Mouse (Mus musculus) retina, postnatal 7 days (tissue): ENCODE results near the gene Gna14.

Experiments
- DNase-seq: peaks from one replicate; pipeline ENCODE4 v3.0.0-alpha.2; 2012; ENCODE audit warnings: low read depth, low spot score

Gene Gna14

DNA sequence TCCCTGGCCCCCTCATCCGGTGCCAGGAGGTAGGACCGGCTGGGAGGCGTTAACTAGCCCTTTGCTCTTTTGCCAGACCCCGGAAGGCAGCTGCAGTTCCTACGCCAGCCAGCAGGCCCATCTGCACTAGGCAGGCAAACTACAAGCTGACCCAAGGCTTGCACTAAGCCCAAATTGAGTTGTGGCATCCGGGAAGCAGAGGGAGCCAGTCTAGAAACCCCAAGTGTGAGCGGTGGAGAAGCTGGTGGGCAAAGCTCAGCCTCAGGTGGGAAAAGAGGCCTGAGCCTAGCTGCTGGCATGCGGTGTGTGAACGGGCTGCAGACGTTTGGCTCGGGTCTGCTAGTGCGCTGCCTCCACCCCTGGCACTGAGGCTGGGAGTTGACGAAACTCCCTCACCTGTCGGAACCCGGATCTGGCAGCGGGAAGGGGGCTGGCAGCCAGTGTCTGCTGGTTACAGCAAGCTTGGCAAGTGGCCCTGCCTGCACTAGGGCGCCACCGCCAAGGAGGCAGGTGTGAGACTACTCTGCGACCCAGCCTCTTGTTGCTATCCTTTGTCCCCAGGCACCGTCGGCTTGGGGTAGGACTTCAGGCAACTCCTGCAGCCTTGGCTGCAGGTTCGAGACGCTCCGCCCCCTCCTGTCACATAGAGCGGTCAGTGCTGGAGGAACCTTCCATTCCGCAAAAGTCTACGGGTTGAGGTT is at the start of gene Gna14:
TSS of gene Gna14 (plus strand) at position 232 of the 701 bp plus-strand sequence.
- DNase-seq: peak; percentile 33

DNA sequence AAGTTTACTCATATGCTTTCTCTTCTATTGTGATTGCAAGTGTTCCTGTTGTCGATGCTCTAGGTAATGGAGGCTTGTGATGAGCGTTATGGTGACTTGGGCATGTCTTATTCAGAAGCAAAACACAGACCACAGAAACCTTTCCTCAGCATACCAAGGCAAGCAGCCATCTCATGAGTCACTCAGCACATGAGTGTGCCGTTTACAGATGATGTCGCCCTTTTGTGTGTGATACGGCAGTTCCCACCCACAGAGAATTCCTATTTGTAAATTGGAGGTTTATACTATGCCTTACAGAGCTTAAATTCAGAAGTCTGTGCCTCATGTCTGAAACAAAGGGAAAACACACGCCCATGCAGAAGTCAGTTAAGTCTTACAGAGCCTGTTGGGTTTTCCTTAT is 49.0 kb upstream of the Gna14 start:
- DNase-seq: no peak

DNA sequence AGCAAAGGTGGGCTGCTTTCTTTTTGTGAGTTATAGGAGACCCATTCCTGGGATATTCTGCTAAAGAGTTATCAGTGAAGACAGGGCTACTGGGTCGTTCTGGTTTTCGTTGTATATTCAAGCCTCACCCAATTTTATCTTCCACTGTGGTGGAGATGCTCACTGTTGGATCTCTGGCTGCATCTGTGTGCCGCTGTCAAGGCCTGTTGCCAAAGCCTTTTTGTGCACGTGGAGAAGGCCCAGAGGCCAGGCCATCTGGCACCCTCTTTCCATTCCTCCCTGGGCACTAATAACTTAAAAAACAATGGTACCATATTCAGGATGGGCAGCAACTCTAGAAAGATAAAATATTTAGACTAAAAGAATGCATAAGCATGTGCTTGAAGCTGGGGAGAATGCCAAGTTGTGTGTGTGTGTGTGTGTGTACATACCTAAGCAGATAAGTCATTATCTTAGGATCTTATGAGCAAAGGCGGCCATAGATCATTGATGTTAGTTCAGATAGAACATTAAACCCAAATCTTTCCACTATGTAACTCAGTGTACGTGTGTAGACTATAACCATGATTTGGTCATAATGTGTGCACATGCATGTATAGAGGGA is 45.3 kb upstream of the Gna14 start:
- DNase-seq: no peak

DNA sequence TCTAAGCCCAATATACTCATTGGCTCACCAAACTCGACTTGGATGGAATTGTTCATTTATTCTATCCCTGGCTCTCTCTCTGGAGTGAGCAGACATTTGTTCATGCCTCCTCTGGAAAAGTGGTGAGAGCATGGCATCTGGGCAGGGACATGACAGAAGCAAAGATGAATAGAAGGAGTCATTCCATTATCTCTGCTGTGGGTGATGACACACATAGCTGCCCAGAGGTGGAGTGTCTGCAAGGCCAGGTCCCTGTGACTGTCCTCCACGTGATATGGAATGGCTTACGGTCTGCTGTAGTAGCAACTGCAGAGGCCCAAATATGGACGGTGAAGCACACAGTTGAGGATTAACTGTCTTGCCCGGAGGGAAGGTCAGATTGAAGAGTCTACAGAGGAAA is 41.2 kb upstream of the Gna14 start:
- no peak for DNase-seq

DNA sequence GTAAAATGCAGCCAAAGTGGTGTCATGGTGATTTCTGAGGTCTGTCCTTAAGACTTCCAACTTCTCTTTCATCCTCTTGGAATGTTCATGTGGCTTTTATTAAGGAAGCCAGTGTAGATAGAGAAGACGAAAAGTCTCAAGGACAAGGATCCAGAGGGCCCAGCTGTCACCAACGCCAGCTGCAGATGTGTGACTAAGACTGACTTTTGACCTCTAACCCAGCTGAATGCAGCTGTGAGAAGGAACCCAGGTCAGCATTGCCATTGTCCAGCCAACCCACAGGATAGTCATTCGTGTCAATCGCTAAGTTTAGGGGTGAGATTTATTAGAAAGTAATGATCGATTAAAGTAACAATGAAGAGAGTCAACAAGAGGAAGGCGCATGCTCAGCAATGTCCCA is 32.5 kb upstream of the Gna14 start:
- DNase-seq: no peak

DNA sequence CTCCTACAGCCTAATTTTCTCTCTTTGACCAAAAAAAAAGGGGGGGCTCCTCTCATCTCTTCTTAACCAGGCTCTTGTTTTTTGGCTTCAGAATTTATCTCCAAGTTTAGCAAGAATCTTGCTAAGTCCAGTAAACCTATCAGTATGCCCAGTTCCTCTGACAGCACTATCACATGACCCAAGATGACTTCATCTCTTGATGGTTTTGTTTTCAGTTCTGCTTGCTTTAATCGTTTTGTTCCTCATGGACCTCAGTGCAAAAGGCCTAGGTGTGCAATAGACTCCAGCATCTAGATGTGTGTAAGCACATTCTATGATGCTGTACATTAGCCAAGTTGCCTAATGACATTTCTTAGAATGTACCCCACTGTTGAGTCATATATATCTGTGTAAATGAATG is 27.8 kb upstream of the Gna14 start:
- no peak for DNase-seq

DNA sequence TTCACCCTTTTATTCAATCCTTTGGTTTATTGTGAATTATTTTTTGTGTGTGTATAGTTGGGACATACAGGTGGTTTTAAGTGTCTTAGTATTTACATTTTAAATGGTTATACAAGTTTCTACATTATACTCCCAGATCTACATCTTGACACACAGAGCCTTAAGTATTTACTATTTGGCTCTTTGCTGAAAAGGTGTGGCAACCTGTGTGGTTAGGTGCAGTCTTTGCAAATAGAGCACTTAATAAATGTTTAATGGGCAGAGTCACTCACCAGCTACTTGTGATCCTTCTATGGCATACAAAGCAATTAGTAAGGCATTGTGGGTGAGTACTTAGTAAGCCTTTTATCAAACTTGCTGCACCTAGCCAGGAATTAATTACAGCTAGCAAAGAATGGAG is 24.3 kb upstream of the Gna14 start:
- no peak for DNase-seq

DNA sequence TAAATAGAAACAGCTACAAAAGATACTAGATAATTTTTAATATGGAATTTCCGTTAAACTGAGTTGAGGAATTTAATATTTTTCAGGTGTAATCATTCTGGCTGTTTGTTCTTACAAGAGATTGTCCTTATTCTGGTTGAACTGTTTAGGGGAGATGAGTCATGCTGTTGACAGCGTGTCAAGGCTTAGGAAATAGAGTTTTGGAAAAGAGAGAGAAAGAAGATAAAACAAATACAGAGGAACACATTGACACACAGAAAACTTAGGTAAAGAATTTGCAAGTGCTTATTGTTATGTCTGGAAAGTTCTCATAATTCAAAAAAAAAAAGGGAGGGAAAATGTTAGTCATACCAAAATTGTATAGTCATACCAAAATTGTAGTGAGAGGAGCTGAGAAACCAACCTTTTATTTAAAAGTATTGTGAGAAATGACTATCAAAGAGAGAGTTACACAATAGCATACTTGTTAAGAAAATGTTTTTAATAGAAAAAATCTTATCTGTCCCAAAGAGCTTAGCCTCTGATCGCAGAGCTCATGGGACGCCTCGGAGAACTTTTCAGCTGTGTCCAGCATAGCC is 17.4 kb upstream of the Gna14 start:
- DNase-seq: no peak

DNA sequence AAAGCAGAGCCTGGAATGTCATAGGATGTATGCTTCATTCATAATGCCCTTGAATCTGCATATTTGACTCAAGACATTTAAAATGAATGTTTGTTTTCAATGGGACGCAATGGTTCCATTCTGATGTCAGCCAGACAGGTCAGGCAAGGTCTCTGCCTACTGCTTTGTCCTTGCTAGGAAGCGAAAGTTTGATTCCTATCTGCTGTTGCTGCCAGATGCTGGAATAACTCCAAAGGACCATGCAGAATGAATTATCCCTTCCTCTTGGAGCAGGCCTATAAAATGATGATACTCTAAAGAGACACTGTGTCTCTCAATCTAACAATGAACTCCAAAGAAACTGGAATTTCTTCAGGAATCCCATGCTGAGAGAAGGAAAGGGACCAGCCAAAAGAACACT is 10.0 kb upstream of the Gna14 start:
- DNase-seq: no peak

DNA sequence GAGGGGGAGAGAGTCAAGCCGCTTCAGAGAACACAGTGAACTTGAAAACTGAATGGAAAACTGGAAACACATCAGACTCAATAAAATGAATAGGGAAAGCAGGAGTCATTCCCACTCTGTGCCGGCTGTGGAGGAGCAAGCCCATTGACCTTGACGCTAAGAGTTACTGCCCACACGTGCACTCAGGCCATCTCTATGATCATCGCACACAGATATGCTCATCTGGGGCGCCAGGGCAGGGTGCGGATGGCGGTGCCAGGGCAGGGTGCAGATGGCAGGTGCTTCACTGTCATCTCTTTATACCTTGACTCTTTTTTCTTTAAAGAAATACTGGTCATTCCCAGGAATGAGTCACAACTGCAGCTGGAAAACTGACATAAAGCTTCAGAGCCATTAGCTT is 4.2 kb upstream of the Gna14 start:
- DNase-seq: no peak

DNA sequence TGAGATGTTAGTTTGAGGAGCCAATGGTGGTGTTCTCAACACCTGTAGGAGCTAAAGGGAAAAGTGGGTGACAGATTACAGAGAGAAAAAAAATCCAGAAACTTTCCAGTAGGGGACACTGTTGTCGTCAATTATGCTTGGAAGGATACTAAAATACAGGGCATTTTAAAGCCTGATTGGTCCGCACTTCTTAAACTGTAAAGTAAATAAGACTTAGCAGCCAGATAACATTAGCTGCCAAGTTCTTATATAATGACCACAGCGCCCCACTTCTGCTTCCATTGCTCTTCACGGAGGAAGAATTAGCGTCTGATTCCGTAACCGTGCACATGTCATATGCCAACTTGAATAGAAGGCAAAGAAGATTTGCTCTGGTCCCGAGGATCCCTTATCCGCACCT is 683 bp upstream of the Gna14 start:
- no peak for DNase-seq

DNA sequence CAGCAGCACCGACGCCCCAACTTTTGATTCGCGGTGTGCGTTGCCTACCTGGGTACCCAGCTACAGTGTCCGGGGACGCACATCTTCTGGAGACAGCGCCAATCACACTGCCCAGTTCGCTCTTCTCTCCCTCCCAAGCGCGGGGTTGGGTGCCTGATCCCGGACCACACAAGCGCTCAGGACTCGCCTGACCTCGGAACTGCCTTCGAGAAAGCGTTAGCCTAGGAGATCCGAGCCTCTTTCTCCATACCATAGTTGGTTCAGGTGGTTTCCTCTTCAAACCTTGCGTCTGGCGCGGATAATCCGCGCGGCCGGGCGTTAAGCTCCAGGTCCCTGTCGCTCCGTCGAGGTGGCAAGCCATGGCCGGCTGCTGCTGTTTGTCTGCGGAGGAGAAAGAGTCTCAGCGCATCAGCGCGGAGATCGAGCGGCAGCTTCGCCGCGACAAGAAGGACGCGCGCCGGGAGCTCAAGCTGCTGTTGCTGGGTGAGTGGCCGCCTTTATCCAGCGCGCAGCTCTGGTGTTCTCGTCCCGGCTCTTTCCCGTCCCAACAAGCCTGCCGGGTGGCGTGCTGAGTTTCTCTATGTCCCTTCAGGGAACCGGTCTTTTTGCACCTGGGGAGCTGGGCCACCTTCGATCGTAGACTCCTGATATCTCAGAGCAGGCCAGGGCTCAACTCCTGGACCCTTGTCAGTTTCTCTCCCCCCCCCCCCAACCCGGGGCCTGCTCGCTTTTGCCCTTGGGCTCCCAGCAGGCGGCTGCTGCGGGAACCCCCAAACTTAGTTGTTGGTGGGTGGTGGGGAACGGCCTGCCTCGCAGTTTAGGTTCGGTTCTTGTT is 990 bp downstream of the Gna14 start:
- no peak for DNase-seq

DNA sequence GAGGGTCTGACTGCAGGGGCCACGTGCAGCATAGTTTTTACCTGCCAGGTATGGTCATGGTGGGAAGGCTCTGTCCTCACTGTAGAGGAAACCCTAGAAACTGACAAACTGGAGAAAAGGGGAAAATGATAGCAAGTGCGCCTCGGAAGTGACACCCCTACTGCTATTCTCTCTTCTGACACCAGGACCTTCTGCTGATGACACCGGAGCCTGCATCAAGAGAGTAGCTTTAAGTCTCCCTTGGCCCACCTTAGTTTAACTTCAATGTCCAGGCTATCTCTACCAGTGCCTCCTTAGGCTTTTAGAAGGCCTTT is 1.6 kb downstream of the Gna14 start:
- DNase-seq: no peak

DNA sequence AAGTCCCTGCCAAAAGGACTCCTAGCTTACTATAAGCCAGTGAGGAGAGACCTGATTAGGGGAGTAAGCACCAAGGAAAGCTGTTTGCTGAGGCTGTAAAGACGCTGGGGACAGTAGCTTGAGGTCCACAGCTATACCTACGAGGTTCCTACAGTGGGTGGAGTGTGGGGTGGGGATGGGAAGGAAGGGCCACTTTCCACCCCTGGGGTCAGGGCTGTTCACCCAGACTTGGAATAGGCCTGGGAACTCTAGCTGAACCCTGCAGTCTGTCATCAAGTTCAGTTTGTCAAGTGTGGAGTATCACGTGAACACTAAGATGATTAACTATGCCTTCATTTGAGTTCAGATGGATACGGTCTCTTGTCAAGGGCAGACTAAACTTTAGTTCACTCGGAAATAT is 2.3 kb downstream of the Gna14 start:
- no peak for DNase-seq

DNA sequence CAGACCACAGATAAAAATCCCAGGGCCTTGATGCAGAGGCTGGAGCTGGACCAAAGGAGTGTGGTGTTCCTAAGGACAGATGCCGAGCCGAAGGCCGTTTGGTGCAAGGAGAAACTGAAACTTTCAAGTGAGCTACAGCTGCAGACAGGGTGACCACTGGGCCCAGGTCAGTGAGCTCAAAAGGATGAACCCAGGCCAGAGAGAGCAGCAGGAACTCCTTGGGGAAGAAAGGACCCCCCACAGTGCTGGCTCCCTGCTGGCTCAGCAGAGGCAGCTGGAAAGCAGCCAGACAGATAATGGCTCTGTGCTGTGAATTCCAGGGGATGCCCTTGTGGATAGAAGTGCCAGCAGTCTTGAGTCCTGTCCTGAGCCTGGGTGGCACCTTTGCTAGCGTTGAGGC is 3.7 kb downstream of the Gna14 start:
- no peak for DNase-seq

DNA sequence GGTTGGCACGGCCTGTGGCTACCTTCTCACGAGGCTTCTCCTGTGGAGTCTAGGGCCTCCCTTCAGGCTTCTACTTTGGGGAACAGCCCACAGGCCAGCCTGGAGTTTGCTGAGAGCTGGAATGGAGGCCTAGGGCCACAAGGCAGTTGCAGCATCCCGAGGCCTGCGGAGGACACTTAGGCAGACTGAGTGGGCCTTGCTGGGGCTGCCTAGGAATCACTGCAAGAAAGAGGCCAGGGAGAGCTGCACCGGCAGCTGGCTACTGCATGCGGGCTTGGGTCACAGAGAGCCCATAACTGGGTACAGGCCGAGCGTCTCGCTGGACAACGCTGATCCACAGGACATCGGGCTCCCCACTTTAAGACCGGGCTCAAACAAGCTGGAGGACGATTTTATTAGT is 4.3 kb downstream of the Gna14 start:
- DNase-seq: no peak

DNA sequence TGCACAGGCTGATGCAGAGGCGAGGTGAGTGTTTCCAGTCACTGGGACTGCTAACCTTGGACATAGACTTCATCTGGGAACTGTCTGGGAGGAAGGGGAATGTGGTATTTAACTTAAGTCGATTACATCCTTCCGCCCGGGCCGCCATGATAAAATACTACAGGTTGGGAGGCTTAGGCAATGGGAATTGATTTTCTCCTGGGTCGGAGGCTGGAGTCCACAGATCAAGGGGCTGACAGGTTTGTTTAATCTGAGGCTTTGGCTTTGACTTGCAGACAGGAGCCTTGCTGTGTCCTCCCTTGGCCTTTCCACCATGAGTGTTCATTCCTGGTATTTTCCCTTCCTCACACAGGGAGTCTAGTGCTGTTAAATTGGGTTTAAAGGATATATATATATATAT is 5.8 kb downstream of the Gna14 start:
- no peak for DNase-seq

DNA sequence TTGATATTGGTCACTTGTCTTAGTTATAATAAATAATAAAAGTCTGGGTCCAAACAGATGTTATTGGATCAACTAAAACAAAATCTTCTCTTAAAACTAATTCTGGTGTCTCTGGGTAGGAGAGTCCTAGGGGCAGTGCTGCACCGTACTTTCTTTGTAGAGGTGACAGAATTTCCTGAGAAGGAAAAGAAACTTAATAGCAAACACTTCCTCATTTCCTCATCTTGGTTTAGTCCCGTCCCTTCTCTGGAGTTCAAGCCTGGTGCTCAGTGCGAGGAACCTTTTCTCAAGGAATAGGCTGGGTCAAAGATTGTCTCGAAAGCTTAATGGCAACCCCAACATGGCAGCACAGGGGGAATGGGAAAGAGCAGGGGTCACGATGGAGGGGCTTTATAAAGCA is 7.8 kb downstream of the Gna14 start:
- no peak for DNase-seq

DNA sequence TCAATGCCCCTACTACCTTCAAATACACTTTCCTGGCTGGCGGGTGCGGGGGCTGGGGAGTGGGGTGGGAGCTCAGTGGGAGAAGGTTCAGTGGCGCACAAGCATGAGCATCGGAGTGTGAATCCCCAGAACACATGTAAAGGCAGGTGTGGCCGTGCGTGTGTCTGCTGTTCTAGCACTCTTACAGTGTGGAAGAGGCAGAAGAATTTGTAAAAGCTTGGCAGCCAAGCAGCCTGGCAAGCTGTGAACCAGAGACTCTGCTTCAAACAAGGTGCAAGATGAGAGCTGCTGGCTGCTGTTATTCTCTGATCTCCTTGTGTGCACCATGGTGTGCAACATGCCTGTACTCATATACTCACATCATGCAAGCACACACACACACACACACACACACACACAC is 11.1 kb downstream of the Gna14 start:
- DNase-seq: no peak

DNA sequence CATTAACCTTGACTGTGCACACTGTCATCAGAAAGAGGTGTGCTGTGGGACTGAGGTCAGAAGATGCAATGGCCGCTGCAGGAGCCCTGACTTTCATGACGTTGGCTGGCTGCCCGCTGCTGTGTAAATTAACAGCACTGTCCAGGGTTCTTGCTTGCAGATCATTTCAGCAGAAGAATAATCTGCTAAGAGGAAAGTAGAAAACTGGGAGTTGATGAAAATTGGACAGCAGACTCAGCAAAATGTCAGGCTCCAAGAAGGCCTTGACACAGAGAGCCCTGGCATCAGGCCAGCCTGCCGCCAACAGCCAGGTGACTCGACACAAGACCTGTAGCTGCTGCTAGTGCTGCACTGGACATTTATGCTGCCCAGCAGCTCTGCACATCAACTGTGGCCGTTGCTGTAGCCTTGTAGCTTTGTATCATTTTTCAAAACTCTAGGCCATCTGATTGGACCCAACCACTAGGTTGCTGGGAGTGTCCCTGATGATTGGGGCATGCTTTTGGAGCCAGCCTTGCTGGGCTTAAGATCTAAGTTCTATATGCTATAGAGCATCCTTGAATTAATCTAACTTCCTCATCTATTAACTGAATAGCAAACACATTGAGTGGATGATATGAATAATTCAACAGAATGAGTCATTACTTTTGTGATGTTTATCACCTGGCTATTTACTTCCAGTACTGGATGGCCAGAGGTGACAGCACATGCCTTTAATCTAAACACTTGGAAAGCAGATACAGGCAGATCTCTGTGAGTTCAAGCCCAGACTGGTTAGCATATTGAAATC is 12.5 kb downstream of the Gna14 start:
- DNase-seq: no peak

DNA sequence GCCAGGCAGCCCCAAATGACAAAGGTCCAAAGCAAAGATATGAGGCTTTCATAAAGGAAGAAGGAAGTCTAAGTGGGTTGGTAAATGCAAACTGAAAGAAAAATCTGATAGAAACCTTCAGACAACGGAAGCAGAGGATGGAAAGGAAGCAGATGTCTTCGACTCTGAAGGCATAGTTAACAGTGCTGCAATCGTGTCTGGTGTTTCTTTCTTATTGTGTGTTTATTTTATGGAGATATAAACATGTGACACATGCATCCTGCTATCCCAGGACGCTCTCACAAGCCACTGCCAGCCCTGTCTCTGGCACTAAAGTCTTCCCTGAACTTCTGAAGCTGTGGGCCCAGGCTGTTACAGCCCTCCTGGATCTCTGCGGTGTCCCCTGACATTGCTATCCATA is 13.2 kb downstream of the Gna14 start:
- no peak for DNase-seq

DNA sequence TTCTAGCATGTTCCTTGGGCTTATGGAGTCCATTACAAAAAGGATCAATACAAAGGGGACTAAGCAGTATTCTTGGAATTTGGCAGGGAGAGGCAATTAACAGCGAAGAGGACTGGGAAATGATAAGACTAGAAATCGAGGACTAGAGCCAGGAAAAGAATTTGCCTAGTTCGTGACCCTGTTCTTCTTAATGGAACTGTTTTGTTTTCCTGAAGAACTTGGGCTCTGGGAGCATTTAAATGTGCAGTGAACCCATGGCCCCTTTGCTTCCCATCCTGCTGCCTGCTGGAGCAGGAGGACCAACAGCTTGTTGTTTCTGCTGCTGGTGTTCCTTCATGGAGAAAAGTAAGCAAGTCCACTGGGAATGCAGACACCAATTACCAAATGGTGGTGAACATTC is 15.3 kb downstream of the Gna14 start:
- DNase-seq: no peak
